Mouse (Mus musculus) heart, adult 18-20 months (tissue): ENCODE data around the gene Gpr39. TPM values are rescaled to one million over a fixed set of nuclear protein-coding genes. Genes with fewer than 3 reads are reported as not detected.

Source experiments
- total RNA-seq, 2 experiments: library from RNA; stranded (reverse); gene quantifications; 2 replicates each; pipeline ENCODE4 v1.2.3; 2021

Gpr39 gene
- total RNA-seq, 2 experiments from 2014 or later, result 0.22 to 0.54 TPM

Other genes starting within 250 kb of the Gpr39 start
- gene Actr3, start 241.3 kb upstream of the Gpr39 start, total RNA-seq, result 100 to 1,000 TPM; 106 to 107 TPM
- 100 to 1,000 TPM; 113 to 127 TPM for gene Slc35f5, start 116.4 kb upstream of the Gpr39 start, total RNA-seq
- under 1 TPM; 0.46 to 0.47 TPM for gene Lypd1, start 236.1 kb downstream of the Gpr39 start, total RNA-seq